Mouse (Mus musculus) cerebral cortex, adult 2 months (tissue): Measurements from ENCODE around the gene Smad9.

Experiments used
- WGBS: fragments of 180-500 bp; shearing (Covaris S2); methylation state at CpG from one replicate; pipeline ENCODE4 v1.1.7; 2018; 5-methylcytosine and 5-hydroxymethylcytosine counted together

The Smad9 gene

DNA sequence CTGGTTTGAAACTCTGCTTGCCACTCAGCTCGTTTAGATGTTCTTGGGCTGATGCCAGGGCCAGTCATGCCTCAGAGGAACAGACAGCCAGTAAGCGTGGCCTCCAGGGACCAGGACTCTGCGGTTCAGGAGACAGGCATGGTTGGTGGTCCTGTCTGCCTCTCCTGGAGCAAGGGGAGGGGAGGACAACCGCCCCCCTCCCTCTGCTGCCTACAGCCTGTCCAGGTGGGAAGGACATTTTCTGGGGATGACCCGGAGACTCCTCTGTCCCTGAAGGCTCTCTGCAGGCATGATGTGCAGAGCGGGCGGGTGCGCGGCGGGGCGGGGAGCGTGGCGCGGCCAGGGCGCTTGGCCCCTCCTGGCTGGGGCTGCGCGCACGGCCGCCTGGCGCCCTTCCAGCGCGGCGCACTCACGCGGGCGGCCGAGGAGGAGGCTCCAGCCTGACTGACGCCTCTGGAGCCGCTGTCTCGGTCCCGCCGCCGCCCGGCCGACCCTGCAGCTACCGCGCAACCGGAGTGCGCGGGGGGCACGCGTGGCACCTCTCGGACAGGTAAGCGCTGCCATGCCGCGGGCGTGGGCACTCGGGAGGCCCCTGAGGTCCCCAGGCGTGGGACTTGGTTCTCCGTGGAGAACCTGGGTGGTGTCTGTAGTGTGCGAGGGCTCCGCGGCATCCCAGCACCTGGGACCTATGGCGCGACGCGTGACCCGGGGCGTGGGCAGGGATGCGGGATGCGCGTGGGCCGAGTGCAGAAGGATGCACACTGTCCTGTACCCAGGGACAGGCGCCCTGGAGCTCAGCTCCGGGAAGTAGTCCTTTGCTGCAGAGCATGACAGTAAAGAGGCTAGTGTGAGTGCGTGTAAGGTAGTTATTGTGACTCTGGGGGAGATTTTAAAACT, at the start of gene Smad9:
TSS of gene Smad9 (plus strand) at position 438 of the 897 bp plus-strand sequence.
- WGBS, result under 1% methylated on average over 66 of the region's 66 CpGs

DNA sequence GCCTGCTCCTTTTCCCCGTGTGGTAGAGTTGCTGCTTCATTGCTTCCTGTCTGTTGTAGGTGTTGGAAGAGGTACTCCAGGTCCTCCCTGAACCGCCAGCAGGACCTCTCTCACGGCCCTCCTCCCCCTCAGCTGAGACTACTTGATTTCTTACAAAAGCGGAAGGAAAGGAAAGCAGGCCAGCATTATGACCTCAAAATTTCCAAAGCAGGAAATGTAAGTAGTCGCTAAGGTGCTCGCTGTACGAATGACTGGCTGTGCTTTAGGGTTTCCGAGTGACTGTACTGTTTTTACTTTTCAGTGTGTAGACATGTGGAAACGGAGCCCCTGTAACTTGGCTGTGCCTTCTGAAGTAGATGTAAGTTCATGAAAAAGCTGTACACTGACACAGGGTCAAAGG, 46.4 kb upstream of the Smad9 start:
- 89% methylated on average over 9 of the region's 9 CpGs for WGBS

DNA sequence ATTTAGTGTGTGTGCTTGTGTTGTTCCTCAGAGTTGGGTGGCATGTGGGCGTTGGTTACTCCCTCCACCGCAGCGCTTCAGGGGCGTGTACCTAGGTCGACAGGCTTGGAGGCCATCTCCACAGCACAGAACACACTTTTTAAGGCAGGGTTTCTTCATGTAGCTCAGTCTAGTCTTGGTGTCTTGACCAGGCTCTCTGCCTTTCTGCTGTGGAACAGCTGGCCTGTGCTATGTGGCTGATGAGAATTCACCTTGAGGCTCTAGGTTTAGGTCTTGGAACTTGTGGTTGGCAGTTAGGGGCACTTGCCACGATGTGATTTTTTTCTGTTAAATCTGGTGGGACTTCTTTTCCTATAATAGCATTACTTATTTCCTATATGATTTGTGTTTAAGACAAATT, 41.1 kb upstream of the Smad9 start, which contains the start of gene Gm21958:
TSS of gene Gm21958 (minus strand) at position 101 of the 400 bp plus-strand sequence.
- WGBS, result 89% methylated on average over 6 of the region's 6 CpGs

DNA sequence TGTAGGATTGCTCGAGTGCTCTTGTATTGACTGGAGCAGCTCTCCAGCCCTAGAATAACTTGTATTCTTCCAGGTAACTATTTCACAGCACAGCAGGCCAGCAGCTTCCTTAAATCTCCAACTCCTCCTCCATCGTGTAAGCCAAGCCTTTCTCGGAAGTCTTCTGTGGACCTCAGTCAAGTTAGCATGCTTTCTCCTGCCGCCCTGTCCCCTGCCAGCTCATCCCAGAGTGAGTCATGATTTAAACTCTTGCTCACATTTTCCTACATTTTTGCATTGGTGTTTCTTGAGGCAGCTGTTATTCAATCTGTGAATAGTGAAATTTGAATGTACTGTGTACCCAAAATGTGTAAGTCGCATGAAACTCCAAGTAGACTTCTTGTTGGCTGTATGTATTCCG, 39.9 kb upstream of the Smad9 start:
- WGBS, result 52% methylated on average over 6 of the region's 6 CpGs

DNA sequence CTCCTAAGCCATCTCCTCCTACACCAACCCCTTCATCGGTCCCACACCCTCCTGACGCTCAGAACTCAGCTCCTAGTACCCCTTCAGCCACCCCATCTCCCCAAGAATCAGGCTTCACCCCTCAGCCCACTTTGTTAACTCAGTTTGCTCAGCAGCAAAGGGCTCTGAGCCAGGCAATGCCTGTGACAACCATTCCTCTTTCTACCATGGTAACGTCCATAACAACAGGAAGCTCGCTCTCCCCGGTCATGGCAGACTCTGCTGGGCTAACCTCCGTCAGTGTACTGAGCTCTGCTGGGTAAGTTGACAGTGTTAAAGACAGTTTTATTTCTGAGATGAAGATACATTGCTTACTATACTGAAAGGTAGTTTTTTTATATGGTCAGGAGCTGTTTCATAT, 38.0 kb upstream of the Smad9 start:
- WGBS, result 48% methylated on average over 6 of the region's 6 CpGs

DNA sequence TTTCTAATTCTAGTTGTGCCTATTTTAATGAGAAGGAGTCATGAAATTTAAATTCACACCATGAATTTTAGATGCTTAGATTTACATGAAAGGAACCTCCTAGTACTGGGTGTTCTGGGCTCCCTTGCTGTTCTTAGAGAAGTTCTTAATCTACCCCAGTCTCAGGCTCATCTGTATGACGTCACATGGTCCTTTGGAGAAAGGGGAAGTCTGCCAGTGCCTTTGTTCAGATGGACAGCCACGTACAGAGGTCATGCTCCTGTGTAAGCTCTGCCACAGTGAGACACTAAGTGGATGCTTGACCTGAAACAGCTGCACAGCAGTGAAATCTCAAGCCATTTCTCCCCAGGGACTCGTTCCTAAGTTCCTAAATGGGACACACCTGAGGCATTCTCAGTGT, 36.4 kb upstream of the Smad9 start:
- WGBS, result 68% methylated on average over 3 of the region's 3 CpGs

DNA sequence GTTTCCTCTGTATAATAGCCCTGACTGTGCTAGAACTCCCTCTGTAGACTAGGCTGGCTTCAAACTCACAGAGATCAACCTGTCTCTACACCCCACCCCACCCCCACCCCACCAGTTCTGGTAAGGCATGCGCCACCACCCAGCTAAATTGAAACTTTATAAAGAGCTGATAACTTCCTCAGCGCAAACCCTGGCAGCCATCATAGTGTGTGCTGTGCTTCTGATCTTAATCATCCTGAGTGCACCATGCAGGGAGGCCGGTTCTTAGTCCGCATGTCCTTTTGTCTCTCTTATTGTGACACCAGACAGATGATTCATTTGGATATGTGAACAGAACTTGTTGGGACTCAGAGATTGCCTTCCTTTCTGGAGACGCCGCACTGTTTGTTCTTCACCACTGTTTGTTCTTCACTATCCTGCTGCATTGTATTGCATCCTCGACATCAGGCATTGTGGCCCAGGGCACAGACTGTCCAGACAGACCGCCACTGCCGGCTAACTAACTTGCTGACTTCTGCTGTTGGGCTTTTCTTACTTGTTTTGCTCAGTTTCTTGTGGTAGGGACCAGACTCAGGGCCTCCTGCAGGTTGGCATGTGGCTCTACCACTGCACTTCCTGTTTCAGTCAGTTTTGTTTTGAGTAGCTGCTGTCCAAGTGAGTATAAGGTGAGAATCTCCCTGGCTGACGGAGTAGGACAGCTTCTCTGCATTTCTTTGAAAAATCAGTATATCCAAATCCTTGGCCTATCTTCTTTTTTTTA, 31.5 kb upstream of the Smad9 start:
- WGBS, result 73% methylated on average over 10 of the region's 10 CpGs

DNA sequence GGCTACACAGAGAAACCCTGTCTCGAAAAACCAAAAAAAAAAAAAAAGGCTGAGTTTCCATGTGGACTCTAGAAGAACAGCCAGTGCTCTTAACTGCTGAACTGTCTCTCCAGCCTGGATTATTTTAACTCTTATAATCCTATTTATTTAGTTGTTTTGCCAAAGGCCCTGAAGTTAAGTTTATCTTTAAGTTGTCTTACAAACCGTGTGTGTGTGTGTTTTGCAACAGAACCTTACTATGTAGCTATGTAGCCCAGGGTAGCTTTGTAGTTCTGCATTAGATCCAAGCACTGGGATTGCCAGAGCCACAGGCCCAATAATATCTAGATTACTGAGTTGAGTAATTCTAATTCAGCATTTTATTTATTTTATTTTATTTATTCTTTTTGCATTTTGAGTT, 30.0 kb upstream of the Smad9 start:
- WGBS, result 77% methylated on average over 2 of the region's 2 CpGs

DNA sequence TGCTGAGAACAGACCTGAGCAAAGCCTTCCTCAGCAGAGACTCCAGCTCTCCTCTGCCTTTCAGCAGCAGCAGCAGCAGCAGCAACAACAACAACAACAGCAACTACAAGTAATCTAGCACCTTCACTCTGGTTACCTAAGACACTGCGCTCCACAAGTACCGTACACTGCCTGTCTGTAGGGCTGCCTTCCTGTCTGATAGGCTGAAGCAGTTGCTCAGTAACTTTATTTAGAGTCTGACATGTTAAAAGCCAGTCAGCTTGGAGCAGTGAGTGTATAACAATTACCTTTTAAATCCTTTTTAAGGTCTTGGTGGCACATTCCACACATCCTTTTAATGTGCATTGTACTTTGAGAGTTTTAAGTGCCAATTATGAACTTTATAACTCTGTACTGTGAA, 27.8 kb upstream of the Smad9 start:
- 95% methylated on average over 2 of the region's 2 CpGs for WGBS

DNA sequence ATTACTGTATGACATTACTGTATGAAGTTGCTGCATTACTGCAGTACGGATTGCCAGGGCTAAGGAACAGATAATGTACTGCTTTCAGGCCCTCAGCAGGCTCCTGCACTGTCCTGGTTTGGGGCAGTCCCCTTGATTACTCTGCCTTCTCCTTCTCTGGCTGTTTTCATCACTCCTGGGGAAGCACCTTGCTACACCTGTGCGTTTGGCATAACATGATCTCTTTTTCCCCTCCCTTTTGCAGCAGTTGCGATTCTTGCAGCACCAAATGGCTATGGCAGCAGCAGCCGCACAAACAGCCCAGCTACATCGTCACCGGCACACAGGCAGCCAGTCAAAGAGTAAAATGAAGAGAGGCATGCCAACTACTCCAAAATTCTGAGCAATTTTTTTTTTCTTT, 27.3 kb upstream of the Smad9 start:
- WGBS, result 81% methylated on average over 6 of the region's 6 CpGs

DNA sequence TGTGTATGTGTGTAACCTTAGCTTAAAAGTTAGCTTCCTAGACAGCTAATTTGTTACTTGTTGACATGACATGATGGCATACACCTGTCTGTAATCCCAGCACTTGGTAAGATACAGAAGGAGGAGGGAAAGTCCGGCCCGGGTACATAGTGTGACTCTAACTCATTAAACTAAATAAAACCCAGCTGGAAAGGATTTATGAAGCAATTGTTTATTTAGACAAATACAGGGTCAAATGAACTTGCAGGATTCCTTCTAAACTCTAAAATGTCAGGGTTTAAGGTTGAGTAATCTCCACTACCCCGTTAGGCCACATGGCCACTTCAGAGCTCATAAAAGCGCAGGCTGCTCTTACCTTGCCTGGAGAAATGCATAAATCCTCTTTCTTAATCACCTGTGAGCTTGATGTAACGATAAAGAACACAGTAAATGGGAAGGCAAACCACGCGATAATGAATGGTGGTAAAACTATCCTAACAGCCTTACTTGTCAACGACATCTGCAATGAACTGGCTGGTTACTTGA, 23.7 kb upstream of the Smad9 start:
- 85% methylated on average over 8 of the region's 8 CpGs for WGBS

DNA sequence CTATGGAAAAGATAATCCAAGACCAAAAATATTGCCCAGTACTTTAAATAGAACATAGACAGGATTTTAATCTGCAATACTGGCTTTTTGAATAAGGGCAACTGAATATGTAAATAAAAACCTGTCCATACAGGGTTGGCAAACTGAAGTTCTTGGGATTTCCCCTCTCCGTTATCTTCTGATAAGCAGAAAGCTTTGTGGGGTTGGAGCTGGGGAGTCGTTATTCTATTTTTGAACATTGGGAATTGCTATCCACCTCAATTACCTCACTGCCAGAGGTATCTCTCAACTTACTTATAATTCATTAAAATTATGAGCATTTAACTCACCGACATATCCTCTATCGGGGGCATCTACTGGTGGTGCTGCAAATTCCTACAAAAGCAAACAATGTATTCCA, 23.0 kb upstream of the Smad9 start:
- 94% methylated on average over 4 of the region's 4 CpGs for WGBS

DNA sequence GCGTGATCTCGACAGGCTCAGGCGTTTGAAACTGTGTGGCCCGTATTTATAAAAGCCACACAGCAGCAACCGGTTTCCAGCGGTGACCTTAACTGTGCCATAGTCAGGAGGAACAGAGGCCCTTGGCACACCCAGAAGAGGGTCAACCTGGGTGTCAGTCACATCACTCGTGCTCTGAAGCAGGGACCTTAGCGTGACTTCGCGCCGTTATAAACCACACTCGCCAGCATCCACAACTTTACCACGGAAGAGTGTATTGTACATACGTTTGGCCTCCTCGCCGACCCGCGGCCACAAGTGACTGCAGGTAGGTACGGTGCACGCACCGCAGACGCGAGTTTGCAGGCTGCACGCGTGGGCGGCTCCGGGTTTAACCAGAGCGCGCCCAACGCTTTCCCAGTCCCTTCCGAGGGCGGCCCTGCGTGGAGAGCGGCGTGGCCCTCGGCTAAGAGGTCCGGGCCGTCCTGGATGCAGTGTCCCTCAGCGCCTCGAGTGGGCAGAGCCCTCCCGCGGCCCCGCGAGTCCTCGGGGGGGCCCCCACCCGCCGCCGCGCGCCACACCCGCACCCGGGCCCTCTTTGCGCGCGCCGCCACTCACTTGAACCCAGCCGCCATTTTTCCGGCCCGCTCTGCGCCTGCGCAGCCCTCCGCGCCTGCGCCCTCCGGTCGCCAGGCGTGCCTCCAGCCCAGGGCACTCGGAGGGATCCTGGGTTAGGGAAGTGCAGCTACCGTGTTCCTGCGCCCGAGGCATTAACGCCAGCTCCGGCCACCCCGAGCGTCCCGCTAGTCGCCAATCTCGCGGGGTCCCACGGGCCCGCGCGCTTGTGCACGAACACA, 20.8 kb upstream of the Smad9 start:
- under 1% methylated on average over 84 of the region's 84 CpGs for WGBS

DNA sequence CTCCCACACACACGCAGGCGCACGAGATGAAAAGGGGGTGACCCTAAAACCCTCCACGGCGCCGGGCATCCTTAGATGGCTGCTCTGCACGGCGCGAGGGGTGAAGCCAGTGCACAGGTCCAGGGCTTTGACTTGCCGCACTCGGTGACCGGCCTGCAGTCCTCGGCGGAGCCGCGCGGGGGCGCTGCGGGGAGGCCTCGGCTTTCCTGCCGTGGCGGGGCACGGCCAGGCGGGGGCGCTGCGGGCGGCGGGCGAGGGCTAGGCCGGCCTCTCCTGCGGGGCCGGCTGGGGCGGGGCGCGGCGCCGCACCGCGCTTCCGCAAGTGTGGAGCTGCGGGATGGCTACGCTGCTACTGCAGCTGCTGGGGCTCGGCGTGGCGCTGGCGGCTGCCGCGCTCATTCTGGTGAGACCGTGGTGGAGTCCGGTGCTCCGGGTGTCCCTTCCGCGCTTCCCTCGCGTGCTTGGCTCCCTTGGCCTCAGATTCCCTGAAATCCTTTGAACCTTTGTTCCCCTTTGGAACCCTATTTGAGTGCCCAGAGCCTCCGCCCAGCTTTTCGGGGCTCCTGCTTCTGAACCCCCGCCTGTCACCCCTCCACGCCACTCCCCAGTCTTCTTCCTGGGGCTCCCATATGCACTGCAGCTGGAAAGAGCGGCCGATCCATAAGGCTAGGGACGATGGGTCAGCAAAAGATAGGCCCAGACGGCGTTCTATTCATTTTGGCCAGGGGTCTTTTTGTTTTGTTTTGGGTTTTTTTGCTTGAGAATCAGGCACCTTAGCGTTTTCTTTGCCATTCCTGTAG, 19.9 kb upstream of the Smad9 start, which contains the start of the genes Exosc8 and Alg5:
TSS of gene Exosc8 (minus strand) at position 147 of the 800 bp plus-strand sequence.
TSS of gene Alg5 (plus strand) at position 293 of the 800 bp plus-strand sequence.
- WGBS, result under 1% methylated on average over 55 of the region's 65 CpGs

DNA sequence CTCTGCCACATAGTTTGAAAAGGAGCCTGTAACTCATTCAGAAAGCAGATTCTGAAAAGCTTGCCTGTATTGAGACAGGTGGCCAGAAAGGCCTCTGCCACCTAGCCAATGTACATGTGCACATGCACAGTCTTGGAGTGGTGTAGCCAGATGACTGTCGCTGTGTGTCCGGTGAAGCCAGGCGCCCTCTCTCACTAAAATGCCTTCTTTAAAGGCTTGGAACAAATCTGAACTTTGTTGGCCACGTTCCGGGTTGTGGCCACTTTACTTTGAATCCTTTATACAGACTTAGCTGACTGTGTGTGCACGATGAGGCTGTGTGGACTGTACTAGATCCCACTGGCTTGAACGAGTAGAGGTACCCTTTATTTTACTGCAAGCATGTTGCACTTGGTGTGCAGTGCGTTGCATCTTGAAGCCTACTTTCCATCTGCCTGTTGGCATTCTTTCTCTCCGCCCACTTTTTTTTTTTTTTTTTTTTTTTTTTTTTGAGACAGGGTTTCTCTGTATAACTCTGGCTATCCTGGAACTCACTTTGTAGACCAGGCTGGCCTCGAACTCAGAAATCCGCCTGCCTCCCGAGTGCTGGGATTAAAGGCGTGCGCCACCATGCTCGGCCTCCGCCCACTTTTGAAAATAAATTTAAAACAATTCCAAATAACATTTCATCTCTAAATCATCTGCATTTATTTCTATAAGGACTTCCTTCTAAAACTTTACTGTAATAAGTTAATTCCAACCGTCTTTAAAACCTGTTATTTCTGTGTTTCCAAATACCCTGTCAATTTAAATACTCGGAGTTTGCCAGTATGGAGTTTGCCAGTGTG, 19.1 kb upstream of the Smad9 start:
- 41% methylated on average over 18 of the region's 18 CpGs for WGBS

DNA sequence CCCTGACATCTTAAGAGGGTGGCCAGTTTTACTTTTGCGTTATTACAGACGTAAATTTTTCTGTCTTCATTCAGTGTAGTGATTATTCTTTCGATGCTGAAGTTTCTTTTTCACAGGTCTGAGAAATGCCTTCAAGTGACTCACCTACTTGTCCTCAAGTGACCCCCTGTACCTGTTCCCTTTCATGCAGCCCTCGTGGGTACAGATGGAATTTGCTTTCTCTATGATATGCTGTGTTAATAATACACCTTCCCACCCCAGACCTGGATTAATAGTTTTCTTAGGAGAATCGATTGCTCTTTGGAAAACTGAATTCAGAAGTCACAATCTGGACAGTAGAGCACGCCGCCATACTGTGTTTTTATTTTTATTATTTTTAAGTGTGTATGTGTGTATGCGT, 18.1 kb upstream of the Smad9 start:
- WGBS, result 95% methylated on average over 8 of the region's 8 CpGs

DNA sequence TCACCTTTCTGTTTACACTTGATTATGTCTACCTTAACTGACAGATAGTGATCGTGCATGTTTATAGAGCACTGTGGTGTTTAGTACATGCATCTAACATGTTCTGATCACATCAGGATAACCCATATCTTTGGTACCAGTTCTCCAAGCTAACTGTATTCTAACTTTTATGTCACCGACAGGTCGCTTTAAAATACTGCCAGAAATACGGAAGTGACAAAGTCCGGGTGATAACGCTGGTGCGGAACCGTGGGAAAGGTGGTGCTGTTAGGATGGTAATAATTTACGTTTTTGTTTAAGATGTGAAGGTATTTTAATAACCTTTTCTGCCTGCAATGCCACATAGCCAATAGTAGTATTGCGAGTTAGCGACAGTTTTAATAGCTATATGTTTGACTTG, 13.4 kb upstream of the Smad9 start:
- 98% methylated on average over 11 of the region's 11 CpGs for WGBS

DNA sequence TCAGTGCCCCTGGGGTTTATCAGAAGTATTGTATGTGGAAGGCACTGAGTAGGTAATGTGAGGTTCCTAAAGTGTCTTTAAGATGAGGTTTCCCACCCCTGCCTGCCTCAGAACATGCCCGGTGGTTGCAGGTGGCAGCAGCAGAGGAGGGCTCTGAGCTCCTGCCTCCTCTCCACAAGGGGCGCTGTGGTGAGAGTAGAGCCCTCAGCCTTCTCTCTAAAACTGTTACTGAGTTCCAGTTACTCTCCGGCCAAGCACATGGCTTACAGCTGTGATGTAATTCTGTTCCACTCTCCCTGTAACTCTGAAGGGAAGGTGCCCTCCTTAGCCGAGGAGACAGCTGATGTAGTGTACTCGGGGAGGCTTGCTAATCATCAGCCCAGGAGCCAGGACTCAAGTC, 9.6 kb upstream of the Smad9 start:
- WGBS, result 50% methylated on average over 5 of the region's 5 CpGs

DNA sequence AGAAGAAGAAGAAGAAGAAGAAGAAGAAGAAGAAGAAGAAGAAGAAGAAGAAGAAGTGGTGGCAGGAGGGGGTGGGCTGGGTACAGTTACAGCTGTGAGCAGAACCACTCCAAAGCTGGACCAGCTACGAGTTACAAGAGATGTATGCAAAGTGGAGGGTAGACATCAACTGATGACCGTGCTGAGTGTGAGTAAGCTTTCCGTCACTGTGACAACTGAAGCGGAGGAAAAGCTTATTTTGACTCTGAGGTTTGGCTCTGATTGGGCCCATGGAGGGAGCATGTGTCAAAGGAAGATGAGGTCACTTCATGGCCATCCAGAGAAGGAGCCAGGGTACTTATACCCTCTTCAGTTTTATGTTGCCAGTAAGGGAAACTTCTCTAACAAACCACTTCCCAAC, 2.0 kb upstream of the Smad9 start:
- WGBS, result 81% methylated on average over 4 of the region's 4 CpGs

DNA sequence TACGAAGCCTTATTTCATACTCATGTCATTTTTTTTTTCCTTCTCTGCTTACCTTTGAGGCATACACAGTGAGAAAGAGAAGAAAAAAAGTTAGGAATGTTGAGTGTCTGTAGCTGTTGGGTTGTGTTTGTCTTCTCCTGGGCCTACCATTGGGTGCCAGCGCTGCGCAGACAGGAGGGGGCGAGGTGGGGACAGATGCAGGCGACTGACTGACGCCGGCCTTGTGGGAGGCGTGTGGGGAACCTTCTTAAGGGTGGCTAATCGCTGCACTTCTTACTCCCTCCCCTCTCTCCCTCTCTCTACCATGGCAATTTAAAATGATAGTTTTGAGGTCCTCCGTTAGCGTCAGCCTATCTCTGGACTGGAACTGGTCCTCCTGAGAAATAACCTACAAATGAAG, 676 bp downstream of the Smad9 start:
- 3% methylated on average over 11 of the region's 11 CpGs for WGBS
